Mouse (Mus musculus) forebrain, embryonic 10.5 days (tissue): ENCODE measurements around the gene Crk. TPM values are rescaled to one million over a fixed set of nuclear protein-coding genes. Genes with fewer than 3 reads are reported as not detected.
A peak's percentile ranks its signal among the peaks of the same experiment; 100 is the strongest.
"Not testable (repeated sequence)": the region's sequence is repeated elsewhere in the genome, so short reads cannot be mapped to it uniquely, and the experiment has no call there.

Experiments
- DNase-seq: peaks from one replicate; pipeline ENCODE4 v3.0.0-alpha.2; 2017; ENCODE audit warnings: low spot score; ENCODE audit errors: extremely low spot score
- H3K27ac ChIP-seq: fragments of 300-500 bp; sonication (generic); 2 replicates; pipeline ENCODE4 v1.5.1; 2016; ENCODE audit warnings: mild to moderate bottlenecking
- H3K27me3 ChIP-seq: fragments of 300-500 bp; sonication (generic); 2 replicates; pipeline ENCODE4 v1.6.1; 2016; ENCODE audit warnings: mild to moderate bottlenecking; ENCODE audit not compliant: poor library complexity, severe bottlenecking
- H3K36me3 ChIP-seq: fragments of 300-500 bp; sonication (generic); replicated peaks from 2 replicates; pipeline ENCODE4 v1.6.1; 2016; ENCODE audit warnings: mild to moderate bottlenecking, moderate library complexity
- H3K4me1 ChIP-seq: fragments of 300-500 bp; sonication (generic); 2 replicates; pipeline ENCODE4 v1.6.1; 2016
- H3K4me3 ChIP-seq: fragments of 300-500 bp; sonication (generic); 2 replicates; pipeline ENCODE4 v1.5.1; 2016; ENCODE audit warnings: mild to moderate bottlenecking, moderate library complexity
- H3K9me3 ChIP-seq: fragments of 300-500 bp; sonication (generic); 2 replicates; pipeline ENCODE4 v1.6.1; 2016; ENCODE audit warnings: mild to moderate bottlenecking, moderate library complexity
- WGBS: fragments of 180-500 bp; shearing (Covaris S2); methylation state at CpG from one replicate; pipeline ENCODE4 v1.1.7; 2016; 5-methylcytosine and 5-hydroxymethylcytosine counted together
- polyA plus RNA-seq: library from polyadenylated mRNA; unstranded; fragments of >200 nt; fragmentation: Nextera tagmentation; extraction: Ambion mirVana; gene quantifications from 2 replicates; pipeline ENCODE4 v1.2.1, GENCODE M21; 2016

Gene Crk
- polyA plus RNA-seq, 1 experiment from 2014 or later = 122 TPM

GRCm38 (mm10) chr11:75713949-75714348 lies 34.9 kb downstream of the Crk start:
- H3K27ac ChIP-seq = no peak overlapping the region
- 95% methylated on average over 1 of the region's 1 CpGs for WGBS
- peaks cover 7% of the 10 kb centered on the region for H3K4me1 ChIP-seq
- no peak overlapping the region for H3K4me3 ChIP-seq
- H3K27me3 ChIP-seq = no peaks in the 10 kb centered on the region
- no peaks in the 10 kb centered on the region for H3K9me3 ChIP-seq
- no peak for DNase-seq
- no peaks in the 10 kb centered on the region for H3K36me3 ChIP-seq

DNA sequence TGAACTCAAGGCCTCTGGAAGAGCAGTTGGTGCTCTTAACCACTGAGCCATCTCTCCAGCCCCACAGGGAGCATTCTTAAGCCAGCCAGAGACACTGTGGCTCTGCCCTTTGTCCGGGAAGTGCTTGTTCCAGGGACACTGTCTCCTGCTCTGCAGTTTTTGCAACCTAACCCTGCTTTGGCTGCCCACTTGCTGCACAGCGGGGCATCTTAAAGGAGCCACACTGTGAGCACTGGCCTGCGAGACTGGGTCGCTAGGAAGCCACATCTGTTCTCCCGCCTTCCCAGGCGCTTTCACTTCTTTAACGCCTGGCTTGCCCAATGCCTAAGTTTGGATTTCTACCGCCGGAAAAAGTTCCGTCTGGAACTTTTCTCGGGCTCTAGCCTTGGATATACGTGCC lies 36.5 kb downstream of the Crk start:
- H3K4me1 ChIP-seq = peaks cover 7% of the 10 kb centered on the region
- WGBS = 19% methylated on average over 12 of the region's 12 CpGs
- no peak for DNase-seq
- peaks cover 2% of the 10 kb centered on the region; the same call in 1 of the 2 replicates for H3K9me3 ChIP-seq
- H3K4me3 ChIP-seq = peak overlapping the region; percentile 20; the same call in 1 of the 2 replicates
- no peak overlapping the region for H3K27ac ChIP-seq
- H3K36me3 ChIP-seq = no peaks in the 10 kb centered on the region
- H3K27me3 ChIP-seq = no peaks in the 10 kb centered on the region

- no peaks in the 10 kb centered on the region for H3K27me3 ChIP-seq
- no peak for DNase-seq
- no peaks in the 10 kb centered on the region for H3K36me3 ChIP-seq
- no peak overlapping the region for H3K4me3 ChIP-seq
- peaks cover 13% of the 10 kb centered on the region; the same call in 1 of the 2 replicates for H3K9me3 ChIP-seq
- 89% methylated on average over 8 of the region's 8 CpGs for WGBS
- no peak overlapping the region for H3K27ac ChIP-seq
- peaks cover 7% of the 10 kb centered on the region for H3K4me1 ChIP-seq
Observed at GRCm38 (mm10) chr11:75716661-75717325, 37.7 kb downstream of the Crk start.

DNA sequence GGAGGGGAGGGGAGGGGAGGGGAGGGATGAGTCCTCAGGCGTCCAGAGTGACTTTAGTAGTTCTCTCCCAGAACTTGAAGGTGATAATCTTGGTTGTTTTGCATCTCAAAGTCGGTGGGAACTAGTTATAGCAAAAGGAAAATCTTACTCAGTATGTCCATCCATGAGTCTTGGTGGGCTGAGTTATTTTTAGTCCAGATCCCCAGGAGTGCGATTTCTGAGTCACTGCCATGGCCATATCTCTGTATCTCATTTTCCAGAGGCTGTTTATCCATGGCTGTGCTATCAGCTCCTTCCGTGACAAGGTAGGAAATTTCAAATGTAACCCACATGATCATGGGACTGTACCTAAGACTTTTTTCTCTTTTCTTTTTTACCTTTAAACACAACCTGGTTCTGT lies 43.3 kb downstream of the Crk start:
- no peak overlapping the region for H3K27ac ChIP-seq
- 58% methylated on average over 4 of the region's 4 CpGs for WGBS
- no peak for DNase-seq
- H3K27me3 ChIP-seq = no peaks in the 10 kb centered on the region
- no peak overlapping the region for H3K4me3 ChIP-seq
- H3K4me1 ChIP-seq = no peaks in the 10 kb centered on the region
- H3K9me3 ChIP-seq = peaks cover 13% of the 10 kb centered on the region; the same call in 1 of the 2 replicates
- no peaks in the 10 kb centered on the region for H3K36me3 ChIP-seq

DNA sequence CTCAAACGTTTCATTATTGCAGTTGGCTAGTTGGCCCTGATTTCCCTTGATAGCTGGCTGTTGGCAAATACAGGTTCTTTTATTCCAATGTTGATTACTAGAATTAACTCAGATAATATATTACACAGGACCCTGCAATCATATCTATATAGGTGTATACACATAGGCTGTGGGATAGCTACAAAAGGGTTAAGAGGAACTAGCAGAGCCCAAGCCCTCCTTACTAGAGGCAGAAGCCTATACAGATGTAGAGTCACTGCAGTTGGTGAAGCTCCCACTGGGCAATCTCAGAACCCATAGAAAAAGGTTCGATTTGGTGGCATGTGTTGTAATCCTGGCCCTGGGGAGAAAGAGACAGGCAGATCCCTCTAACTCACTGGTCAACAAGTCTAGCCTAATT lies 48.1 kb downstream of the Crk start:
- Histone ChIP-seq H3K27ac (no peak overlapping the region), H3K4me3 (no peak overlapping the region), H3K36me3 (no peaks in the 10 kb centered on the region), H3K9me3 (no peaks in the 10 kb centered on the region), H3K4me1 (peaks cover 15% of the 10 kb centered on the region), H3K27me3 (0 out of 2 replicates have a peak, but pooled peaks cover 5% of the 10 kb centered on the region)
- DNase-seq = no peak
- WGBS = 81% methylated on average over 2 of the region's 2 CpGs

DNA sequence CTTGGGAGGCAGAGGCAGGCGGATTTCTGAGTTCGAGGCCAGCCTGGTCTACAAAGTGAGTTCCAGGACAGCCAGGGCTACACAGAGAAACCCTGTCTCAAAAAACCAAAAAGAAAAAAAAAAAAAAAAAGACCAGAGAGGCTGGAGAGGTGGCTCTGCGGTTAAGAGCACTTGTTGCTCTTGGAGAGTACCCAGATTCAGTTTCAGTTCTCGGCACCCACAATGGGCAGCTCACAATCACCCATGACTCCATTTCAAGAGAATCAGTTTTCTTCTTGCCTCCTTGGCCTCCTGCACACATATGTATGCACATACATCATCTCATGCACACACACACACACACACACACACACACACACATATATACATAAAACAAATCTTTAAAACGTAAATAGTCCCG lies 48.6 kb downstream of the Crk start:
- H3K9me3 ChIP-seq, H3K4me3 ChIP-seq, H3K27ac ChIP-seq, H3K36me3 ChIP-seq, H3K27me3 ChIP-seq, DNase-seq: not testable (repeated sequence)
- peaks cover 20% of the 10 kb centered on the region for H3K4me1 ChIP-seq
- 89% methylated on average over 6 of the region's 6 CpGs for WGBS

DNA sequence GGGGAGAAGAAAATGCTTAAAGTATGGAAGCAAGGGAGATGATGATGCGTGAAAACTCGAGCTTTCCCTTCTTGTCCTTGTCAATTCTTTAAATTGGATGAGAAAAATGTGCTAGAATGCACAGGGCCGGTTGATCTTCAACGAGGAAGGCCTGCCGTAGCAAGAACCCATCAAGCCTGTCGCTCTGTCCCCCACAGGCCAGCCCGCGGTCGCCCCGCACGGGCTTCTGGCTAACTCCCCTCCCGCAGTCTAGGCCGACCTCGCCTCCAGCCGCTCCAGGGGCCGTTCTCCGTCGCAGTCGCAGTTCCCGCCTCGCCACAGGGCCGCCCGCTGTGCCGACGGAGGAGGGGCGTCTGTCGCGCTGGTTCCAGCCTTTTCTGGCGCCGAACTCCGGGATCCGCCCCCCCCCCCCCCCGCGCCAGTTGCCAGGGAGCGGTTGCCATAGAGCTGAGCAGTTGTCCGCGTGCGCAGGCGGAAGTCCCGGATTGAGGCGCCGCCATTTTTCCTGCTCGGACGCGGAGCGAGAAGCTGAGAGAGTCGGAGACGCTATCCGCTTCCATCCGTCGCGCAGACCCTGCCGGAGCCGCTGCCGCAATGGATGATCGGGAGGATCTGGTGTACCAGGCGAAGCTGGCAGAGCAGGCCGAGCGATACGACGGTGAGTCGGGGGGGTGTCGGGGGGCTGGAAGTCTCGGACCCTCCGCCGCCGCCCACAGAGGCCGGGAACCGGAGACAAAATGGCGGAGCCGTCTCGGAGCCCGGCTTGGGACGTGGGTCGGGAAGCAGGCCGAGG lies 53.6 kb downstream of the Crk start, which contains the start of gene Ywhae:
Gene Ywhae, plus strand, starts transcription at position 436 of the 793 bp plus-strand sequence.
- under 1% methylated on average over 75 of the region's 76 CpGs for WGBS
- Histone ChIP-seq H3K27me3 (0 out of 2 replicates have a peak, but pooled peaks cover 5% of the 10 kb centered on the region), H3K36me3 (peaks cover 20% of the 10 kb centered on the region), H3K4me1 (peaks cover 49% of the 10 kb centered on the region), H3K9me3 (no peaks in the 10 kb centered on the region), H3K27ac (peak within 1 kb of the TSS; percentile 100), H3K4me3 (peak within 1 kb of the TSS; percentile 99)
- peak; percentile 99 for DNase-seq

DNA sequence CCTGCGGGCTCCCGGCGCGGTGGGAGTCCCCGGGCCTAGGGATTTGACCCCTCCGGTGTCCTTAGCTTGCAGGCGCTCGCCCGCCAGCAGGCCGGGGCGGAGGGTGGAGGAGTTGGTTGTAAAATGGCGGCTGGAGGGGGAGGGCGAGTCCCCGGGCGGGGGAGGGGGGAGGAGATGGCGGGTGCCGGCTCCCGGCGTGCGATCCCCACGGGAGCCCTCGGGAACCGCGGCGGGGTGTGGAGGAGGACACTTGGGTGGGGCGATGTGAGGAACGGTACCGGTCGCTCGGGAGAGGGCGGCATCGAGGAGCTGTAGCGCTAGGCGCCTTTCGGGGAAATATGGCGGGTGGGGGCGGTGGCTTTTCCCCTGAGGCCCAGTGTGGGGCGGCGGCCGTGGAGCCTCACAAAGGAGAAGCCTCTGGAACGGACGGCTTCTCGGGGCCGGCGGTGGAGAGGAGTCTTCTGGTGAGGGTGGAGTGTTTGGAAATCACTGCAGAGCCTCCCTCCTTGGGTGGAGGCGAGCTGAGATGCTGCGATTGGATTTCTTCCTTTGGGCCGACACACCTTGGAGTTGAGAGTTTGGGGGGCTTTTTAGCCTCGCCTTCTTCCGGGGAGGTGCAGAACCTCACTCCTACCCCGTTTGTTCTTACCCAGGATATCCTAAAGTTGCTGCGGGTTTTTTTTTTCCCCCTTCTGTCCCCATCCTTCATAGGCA lies 54.3 kb downstream of the Crk start:
- no peaks in the 10 kb centered on the region for H3K9me3 ChIP-seq
- DNase-seq = no peak
- H3K4me3 ChIP-seq = peak overlapping the region; percentile 99
- 0 out of 2 replicates have a peak, but pooled peaks cover 5% of the 10 kb centered on the region for H3K27me3 ChIP-seq
- WGBS = under 1% methylated on average over 52 of the region's 52 CpGs
- H3K27ac ChIP-seq = peak overlapping the region; percentile 100
- H3K4me1 ChIP-seq = peaks cover 49% of the 10 kb centered on the region
- peaks cover 28% of the 10 kb centered on the region for H3K36me3 ChIP-seq

GRCm38 (mm10) chr11:75735462-75736252 lies 56.6 kb downstream of the Crk start:
- no peak for DNase-seq
- peak overlapping the region; percentile 99 for H3K4me3 ChIP-seq
- no peaks in the 10 kb centered on the region for H3K9me3 ChIP-seq
- WGBS = 89% methylated on average over 5 of the region's 5 CpGs
- no peak overlapping the region for H3K27ac ChIP-seq
- H3K36me3 ChIP-seq = peaks cover 51% of the 10 kb centered on the region
- no peaks in the 10 kb centered on the region for H3K27me3 ChIP-seq
- peaks cover 50% of the 10 kb centered on the region for H3K4me1 ChIP-seq

DNA sequence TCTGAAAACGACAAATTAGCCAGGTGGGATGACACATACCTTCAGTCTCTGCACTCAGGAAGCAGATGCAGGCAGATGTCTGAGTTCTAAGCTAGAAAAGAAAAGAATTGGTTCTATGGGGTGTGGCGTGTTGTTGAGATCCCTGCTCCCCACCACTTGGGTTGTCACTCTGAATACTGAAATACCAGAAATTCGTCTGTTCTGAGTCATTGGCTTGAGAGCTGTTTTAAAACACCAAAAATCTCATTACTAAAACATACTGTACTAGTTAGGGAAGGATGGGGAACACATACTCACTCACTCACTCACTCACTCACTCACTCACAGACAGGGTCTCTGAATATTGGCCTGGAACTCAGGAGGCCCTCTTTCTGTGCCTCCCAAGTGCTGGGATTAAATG lies 57.9 kb downstream of the Crk start:
- Histone ChIP-seq H3K9me3 (no peaks in the 10 kb centered on the region), H3K36me3 (peaks cover 64% of the 10 kb centered on the region), H3K27me3 (no peaks in the 10 kb centered on the region), H3K4me3 (no peak overlapping the region; the same call in 1 of the 2 replicates), H3K4me1 (peaks cover 46% of the 10 kb centered on the region), H3K27ac (no peak overlapping the region)
- WGBS = 84% methylated on average over 3 of the region's 3 CpGs
- no peak for DNase-seq

- WGBS = 95% methylated on average over 2 of the region's 2 CpGs
- no peak for DNase-seq
Observed at GRCm38 (mm10) chr11:75737806-75738476, 58.9 kb downstream of the Crk start.

GRCm38 (mm10) chr11:75738477-75738821 lies 59.4 kb downstream of the Crk start:
- Histone ChIP-seq H3K9me3 (no peaks in the 10 kb centered on the region; the same call in 1 of the 2 replicates), H3K4me1 (peaks cover 40% of the 10 kb centered on the region), H3K27ac (no peak overlapping the region), H3K36me3 (peaks cover 79% of the 10 kb centered on the region), H3K27me3 (no peaks in the 10 kb centered on the region), H3K4me3 (no peak overlapping the region)
- DNase-seq = no peak
- 95% methylated on average over 7 of the region's 7 CpGs for WGBS

More at GRCm38 (mm10) chr11:75737806-75738476, 58.9 kb downstream of the Crk start:
- Histone ChIP-seq H3K9me3 (no peaks in the 10 kb centered on the region; the same call in 1 of the 2 replicates), H3K27ac (no peak overlapping the region), H3K4me1 (peaks cover 40% of the 10 kb centered on the region), H3K36me3 (peaks cover 74% of the 10 kb centered on the region), H3K27me3 (no peaks in the 10 kb centered on the region), H3K4me3 (no peak overlapping the region)
